Mouse (Mus musculus): Measurements from ENCODE around the gene Tmem63a.

The Tmem63a gene

DNA sequence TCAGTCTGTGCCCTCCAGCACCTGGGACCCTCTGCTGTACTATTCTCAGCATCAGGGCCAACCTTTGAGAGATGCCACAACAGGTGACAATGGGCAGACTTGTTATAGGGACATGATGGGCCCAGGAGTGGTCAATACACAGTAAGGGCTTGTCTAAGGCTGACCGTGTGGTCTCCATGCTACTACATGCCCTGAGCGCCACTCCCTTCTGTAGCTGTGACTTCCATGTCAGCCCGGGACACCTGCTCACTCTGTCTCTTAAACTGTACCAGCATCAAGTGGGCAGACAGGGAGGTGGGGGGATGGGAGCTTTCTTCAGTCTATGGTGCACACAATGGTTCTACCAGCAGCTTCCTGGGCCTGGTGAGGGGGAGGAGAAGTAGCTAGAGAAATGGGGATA, 59.1 kb downstream of the Tmem63a start:
- H3K27me3 ChIP-seq (ENCODE audit: control insufficient read depth, insufficient read depth, low read length, poor library complexity, severe bottlenecking) = no peaks in the 10 kb centered on the region
- DNase-seq (ENCODE audit: low read depth, low spot score) = no peak

DNA sequence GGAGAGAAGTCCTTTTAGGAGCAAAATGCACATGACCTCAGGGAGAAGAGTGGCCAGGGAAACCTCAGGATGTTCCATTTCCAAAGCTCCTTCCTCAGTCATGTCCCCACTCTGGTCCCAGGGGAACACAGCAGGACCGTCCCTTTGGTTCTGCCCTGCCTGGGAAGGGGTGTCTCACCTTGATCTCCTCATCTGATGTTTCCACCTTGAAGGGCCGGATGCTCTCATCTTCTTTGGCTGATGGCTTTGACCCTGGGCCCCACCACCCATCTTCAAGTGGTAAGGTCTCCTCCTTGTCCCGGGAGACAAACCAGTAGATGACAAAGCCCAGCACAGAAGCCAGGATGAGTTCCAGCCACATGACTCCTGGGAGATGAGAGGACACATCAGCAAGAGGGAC, 59.5 kb downstream of the Tmem63a start:
- Histone ChIP-seq H3K36me3 (ENCODE audit: control insufficient read depth, insufficient read depth, low read length, poor library complexity, severe bottlenecking) (peaks cover 4% of the 10 kb centered on the region; the same call in 1 of the 2 replicates), H3K27me3 (ENCODE audit: control insufficient read depth, insufficient read depth, low read length, poor library complexity, severe bottlenecking) (no peaks in the 10 kb centered on the region)
- no peak for DNase-seq (ENCODE audit: low read depth, low spot score)

More for the DNA sequence above, 59.1 kb downstream of the Tmem63a start:
- H3K36me3 ChIP-seq (ENCODE audit: control insufficient read depth, insufficient read depth, low read length, poor library complexity, severe bottlenecking) = peaks cover 6% of the 10 kb centered on the region

DNA sequence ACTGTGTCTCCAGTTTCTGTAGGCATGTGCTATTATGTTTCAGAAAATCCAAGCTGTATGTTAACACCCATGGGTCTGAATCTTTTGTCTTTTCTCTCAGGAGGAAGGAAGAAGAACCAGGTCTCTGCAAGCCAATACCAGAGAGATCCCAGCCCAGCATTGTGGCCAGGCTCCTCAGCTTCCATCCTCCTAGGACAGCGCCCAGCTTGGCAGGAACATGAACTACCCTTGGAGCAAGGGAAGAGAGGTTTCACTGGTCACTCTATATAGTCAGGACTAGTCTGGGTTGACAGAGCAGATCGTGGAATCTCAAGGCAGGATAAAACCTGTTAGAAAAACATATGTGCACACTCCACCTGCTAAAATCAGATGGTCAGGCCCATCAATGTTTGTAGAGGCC, 61.6 kb downstream of the Tmem63a start:
- no peak for DNase-seq (ENCODE audit: low read depth, low spot score)
- Histone ChIP-seq H3K27me3 (ENCODE audit: control insufficient read depth, insufficient read depth, low read length, poor library complexity, severe bottlenecking) (no peaks in the 10 kb centered on the region), H3K36me3 (ENCODE audit: control insufficient read depth, insufficient read depth, low read length, poor library complexity, severe bottlenecking) (peaks cover 4% of the 10 kb centered on the region; the same call in 1 of the 2 replicates)

DNA sequence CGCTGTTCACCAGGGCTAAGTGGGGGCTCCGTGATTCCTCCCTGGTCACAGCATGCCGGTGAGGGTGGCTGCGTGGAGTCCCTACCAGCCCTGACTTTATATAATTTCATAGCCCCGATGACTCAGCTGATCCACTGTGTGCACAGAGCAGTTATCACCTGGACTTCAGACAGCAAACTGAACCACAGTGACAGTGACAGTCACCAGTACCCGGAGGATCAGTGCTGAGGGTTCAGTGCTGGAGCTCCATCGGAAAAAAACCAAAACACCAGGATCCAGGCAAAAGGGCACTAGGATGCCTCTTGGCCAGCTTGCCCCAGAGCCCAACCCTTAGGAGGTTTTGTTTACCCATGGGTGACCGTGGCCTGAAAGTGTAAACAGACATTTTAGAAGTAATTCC, 63.2 kb downstream of the Tmem63a start:
- DNase-seq (ENCODE audit: low read depth, low spot score) = no peak
- peaks cover 4% of the 10 kb centered on the region; the same call in 1 of the 2 replicates for H3K36me3 ChIP-seq (ENCODE audit: control insufficient read depth, insufficient read depth, low read length, poor library complexity, severe bottlenecking)

DNA sequence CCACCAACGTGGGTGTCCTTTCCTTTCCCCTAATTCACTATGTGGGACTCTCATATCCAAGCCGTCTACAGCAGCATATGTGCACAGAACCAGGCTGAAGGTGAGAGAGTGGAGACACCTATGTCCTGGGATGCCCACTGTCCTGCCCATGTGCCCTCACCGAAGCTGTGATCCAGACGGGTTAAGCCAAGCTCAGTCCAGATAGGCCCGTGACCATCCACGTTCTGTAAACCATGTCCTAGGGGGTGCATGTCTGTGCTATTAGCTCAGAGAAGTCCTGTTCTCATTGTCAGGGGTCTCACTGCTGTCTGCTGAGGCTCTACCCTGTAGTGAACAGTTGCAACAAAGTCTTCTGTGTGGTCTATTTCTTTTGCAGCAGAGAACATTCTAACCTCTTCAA, 65.7 kb downstream of the Tmem63a start:
- no peak for DNase-seq (ENCODE audit: low read depth, low spot score)
- H3K27me3 ChIP-seq (ENCODE audit: control insufficient read depth, insufficient read depth, low read length, poor library complexity, severe bottlenecking) = no peaks in the 10 kb centered on the region
- peaks cover 4% of the 10 kb centered on the region; the same call in 1 of the 2 replicates for H3K36me3 ChIP-seq (ENCODE audit: control insufficient read depth, insufficient read depth, low read length, poor library complexity, severe bottlenecking)

More for the DNA sequence above, 63.2 kb downstream of the Tmem63a start:
- no peaks in the 10 kb centered on the region for H3K27me3 ChIP-seq (ENCODE audit: control insufficient read depth, insufficient read depth, low read length, poor library complexity, severe bottlenecking)

DNA sequence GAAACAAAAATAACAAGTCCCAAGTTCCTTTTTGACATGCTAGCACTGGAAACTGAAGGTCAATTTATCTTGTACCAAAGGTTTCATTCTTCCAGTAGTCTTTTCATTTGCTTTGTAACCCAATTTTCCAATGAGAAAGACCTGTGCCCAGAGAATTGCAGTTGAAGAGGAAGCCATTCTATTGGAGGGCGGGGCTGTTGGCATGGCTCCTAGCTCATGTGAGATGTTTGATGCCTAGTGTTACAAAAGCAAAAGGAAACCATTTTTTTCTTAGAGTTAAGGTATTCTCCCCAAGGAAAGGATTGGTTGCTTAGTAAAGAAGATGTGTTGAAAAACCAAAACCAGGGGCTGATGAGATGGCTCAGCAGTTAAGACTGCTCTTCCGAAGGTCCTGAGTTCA, 66.1 kb downstream of the Tmem63a start:
- H3K36me3 ChIP-seq (ENCODE audit: control insufficient read depth, insufficient read depth, low read length, poor library complexity, severe bottlenecking) = peaks cover 4% of the 10 kb centered on the region; the same call in 1 of the 2 replicates
- H3K27me3 ChIP-seq (ENCODE audit: control insufficient read depth, insufficient read depth, low read length, poor library complexity, severe bottlenecking) = no peaks in the 10 kb centered on the region
- no peak for DNase-seq (ENCODE audit: low read depth, low spot score)

DNA sequence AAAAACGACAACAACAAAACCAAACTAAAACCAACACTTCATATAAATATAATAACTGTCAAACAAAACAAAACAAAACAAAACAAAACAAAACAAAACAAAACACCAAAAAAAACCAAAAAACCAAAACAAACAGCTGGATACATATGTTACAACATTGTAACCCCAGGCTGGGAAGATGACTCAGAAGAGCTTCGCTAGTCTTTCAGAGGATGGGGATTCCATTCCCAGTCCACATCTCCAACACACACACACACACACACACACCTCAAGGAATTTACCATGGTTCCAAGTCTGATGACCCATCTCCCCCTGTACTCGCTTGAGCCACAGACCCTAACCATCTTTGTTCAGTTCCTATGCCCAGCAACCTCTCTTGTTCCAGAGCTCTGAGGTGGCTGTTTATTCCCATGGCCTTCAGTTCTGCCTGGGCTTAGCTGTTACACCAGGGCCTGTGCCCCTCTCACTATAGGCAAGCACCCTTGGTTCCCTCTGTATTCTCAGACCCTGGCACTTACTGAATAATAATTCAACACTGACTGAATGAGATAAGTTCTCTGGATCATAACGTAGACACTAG, 67.0 kb downstream of the Tmem63a start:
- Histone ChIP-seq H3K36me3 (ENCODE audit: control insufficient read depth, insufficient read depth, low read length, poor library complexity, severe bottlenecking) (peaks cover 4% of the 10 kb centered on the region; the same call in 1 of the 2 replicates), H3K27me3 (ENCODE audit: control insufficient read depth, insufficient read depth, low read length, poor library complexity, severe bottlenecking) (no peaks in the 10 kb centered on the region)
- no peak for DNase-seq (ENCODE audit: low read depth, low spot score)

DNA sequence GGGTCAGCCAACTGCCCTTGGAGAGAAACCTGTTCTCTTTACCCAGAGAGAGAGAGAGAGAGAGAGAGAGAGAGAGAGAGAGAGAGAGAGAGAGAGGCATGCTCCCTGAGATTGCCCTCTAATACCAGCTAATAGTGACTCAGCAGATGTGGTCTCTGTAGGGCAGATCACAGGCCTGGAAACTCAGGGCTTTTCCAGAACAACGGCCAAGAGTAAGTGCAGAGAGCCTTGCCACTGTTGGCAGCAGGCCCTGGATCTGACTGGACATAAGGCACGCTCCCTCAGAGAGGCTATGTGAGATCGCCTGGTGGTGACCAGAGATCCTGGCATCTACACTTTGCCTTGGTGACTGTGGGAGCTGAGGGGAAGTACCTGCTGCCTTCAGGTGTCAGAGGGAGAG, 67.6 kb downstream of the Tmem63a start:
- Histone ChIP-seq H3K27me3 (ENCODE audit: control insufficient read depth, insufficient read depth, low read length, poor library complexity, severe bottlenecking) (no peaks in the 10 kb centered on the region), H3K36me3 (ENCODE audit: control insufficient read depth, insufficient read depth, low read length, poor library complexity, severe bottlenecking) (peaks cover 4% of the 10 kb centered on the region; the same call in 1 of the 2 replicates)
- no peak for DNase-seq (ENCODE audit: low read depth, low spot score)

DNA sequence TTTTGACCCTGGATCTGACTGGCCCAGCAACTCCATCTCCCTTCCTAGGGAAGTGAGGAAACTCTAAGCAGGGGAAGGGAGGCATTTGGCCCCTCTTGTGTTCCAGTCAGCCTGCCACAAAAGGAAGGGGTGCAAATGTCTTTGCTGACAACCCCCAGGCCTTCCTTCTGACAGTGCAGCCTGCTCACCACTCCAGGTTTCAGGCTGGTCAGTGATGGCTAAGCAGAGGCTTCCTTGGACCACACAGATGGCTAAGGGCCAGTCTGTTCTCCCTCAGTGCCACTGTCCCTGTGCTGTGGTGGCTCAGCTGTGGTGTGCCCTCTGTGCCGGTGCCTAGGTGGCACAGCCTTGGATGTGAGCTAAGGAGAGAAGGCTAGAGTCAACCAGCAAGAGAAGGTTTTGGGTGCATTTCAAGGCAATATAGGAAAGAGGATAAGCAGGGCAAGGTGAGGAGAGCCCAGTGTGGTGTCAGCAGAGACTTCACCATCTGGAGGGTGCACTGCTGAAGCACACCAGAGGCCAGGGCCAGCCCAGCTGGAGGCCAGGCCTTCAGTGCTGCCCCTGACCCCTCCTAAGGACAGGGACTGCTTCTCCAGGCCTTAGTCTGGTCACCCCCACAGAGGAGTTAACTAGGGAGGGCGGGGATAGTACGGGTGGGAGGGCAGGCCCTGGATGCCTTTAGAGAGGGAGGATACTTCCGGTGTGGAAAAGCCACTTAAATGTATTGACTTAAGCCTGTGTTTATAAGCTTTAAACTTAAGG, 68.2 kb downstream of the Tmem63a start:
- no peaks in the 10 kb centered on the region for H3K27me3 ChIP-seq (ENCODE audit: control insufficient read depth, insufficient read depth, low read length, poor library complexity, severe bottlenecking)
- DNase-seq (ENCODE audit: low read depth, low spot score) = no peak

DNA sequence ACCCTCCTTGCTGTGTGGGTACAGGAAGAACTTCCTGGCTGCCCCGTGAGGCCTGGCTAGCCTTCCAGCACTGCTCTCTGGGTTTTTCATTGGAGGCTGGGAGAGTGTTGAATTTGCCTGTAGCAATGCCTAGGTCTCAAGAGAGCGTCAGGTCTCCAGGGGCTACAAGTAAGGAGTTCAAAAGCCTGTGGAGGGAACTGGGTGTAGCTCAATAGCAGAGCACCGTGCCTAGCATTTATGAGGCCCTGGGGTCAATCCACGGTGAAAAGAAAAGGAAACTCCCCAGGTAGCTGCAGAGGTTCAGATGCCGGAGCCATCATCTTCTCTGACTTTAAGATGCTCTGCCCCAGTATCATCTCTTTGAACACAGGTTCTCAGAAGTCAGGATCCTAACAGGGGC, 69.5 kb downstream of the Tmem63a start:
- no peaks in the 10 kb centered on the region for H3K27me3 ChIP-seq (ENCODE audit: control insufficient read depth, insufficient read depth, low read length, poor library complexity, severe bottlenecking)
- peaks cover 3% of the 10 kb centered on the region; the same call in 1 of the 2 replicates for H3K36me3 ChIP-seq (ENCODE audit: control insufficient read depth, insufficient read depth, low read length, poor library complexity, severe bottlenecking)
- no peak for DNase-seq (ENCODE audit: low read depth, low spot score)

More for the DNA sequence above, 68.2 kb downstream of the Tmem63a start:
- H3K36me3 ChIP-seq (ENCODE audit: control insufficient read depth, insufficient read depth, low read length, poor library complexity, severe bottlenecking) = peaks cover 4% of the 10 kb centered on the region; the same call in 1 of the 2 replicates

DNA sequence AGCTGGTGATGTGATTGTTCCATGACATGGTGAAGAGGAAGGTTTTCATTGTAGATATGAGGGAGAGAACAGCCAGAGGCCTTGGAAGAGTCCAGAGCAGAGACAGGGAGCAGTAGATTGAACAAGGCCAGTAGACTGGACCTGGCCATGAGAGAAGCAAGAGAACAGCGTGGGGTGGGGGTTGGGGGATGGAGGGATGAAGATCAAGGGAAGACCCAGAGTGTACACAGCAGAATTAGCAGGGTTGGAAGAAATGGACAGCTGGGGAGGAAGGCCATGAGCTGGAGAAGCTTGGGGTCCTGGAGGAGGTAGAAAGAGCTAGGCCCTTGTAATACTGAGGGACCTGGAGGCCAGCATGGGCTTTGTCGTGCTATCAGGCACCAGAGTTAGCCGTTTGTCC, 70.3 kb downstream of the Tmem63a start:
- Histone ChIP-seq H3K36me3 (ENCODE audit: control insufficient read depth, insufficient read depth, low read length, poor library complexity, severe bottlenecking) (peaks cover 3% of the 10 kb centered on the region; the same call in 1 of the 2 replicates), H3K27me3 (ENCODE audit: control insufficient read depth, insufficient read depth, low read length, poor library complexity, severe bottlenecking) (no peaks in the 10 kb centered on the region)
- no peak for DNase-seq (ENCODE audit: low read depth, low spot score)

DNA sequence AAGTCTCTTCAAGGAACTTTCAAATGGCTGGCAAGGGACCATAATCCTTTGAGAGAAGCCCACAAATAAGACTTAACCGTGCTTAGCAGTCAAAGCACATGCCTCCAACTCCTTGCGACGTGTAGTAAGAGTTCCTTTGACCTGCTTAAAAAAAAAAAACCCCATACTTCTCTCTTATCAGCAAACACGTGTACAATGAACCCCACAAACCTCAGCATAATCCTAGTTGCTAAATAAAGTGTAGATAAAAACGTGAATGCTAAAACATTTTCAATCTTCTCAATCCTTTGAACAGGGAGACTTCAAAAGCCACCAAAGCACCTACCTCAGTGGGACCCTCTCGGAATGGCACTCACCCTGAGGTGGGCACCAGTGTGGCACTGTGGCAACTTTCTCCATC, 71.3 kb downstream of the Tmem63a start:
- Histone ChIP-seq H3K27me3 (ENCODE audit: control insufficient read depth, insufficient read depth, low read length, poor library complexity, severe bottlenecking) (no peaks in the 10 kb centered on the region), H3K36me3 (ENCODE audit: control insufficient read depth, insufficient read depth, low read length, poor library complexity, severe bottlenecking) (no peaks in the 10 kb centered on the region; the same call in 1 of the 2 replicates)
- no peak for DNase-seq (ENCODE audit: low read depth, low spot score)

DNA sequence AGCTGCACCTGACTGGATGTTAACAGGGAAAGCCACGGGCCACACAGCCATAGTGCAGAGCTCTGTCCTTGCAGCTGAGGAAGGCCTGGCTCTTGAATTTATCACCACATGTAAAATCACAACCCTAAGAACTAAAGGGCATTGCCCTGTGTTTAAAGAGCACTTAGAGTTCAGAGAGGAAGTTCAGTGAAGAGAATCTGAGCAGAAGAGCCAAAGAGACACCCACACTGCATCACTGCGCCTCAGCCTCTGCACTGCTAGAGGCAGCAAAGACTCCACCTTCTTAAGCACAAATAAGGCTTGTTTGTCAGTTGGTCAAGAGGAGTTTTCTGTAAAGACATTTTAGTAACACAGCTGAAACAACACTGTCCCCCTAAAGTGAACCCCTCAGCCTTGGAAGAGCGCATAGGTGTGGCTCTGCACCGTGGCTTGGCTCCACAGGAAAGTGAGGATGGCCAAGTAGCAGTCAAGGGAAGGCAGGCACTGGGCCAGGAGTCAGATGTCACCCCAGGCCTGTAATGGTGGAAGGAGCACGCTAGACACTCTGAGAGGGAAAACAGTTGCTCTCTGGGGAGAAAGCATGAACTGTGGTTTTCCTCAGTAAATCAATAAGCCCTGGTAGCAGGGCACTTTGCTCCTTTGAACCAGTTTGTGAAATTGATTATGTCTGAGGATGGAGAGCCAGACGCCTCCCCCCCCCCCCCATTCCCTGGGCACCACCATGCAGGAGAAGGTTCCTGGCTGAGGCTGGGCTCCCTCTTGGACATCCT, 72.8 kb downstream of the Tmem63a start:
- H3K36me3 ChIP-seq (ENCODE audit: control insufficient read depth, insufficient read depth, low read length, poor library complexity, severe bottlenecking) = no peaks in the 10 kb centered on the region; the same call in 1 of the 2 replicates
- no peaks in the 10 kb centered on the region for H3K27me3 ChIP-seq (ENCODE audit: control insufficient read depth, insufficient read depth, low read length, poor library complexity, severe bottlenecking)
- DNase-seq (ENCODE audit: low read depth, low spot score) = peak; percentile 66

DNA sequence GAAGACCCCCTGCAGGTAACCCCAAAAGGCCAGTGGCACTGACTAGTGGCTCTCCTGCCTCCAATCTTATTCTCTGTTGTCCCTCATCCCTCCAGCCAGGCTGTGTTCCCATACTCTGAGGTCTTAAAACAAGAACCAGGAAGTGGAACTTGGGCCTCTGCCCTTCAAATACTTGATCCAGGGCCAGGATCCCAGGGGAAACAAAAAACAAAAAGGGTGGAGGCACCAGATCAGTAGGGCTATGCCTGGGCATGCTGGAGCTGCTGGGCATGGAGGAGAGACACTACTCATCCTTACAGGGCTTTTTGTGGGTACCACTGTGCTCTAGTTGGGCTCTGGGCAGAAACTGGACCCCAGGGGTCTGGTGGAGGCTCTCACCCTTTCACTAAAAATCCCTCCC, 73.4 kb downstream of the Tmem63a start:
- no peak for DNase-seq (ENCODE audit: low read depth, low spot score)
- Histone ChIP-seq H3K27me3 (ENCODE audit: control insufficient read depth, insufficient read depth, low read length, poor library complexity, severe bottlenecking) (no peaks in the 10 kb centered on the region), H3K36me3 (ENCODE audit: control insufficient read depth, insufficient read depth, low read length, poor library complexity, severe bottlenecking) (no peaks in the 10 kb centered on the region; the same call in 1 of the 2 replicates)

DNA sequence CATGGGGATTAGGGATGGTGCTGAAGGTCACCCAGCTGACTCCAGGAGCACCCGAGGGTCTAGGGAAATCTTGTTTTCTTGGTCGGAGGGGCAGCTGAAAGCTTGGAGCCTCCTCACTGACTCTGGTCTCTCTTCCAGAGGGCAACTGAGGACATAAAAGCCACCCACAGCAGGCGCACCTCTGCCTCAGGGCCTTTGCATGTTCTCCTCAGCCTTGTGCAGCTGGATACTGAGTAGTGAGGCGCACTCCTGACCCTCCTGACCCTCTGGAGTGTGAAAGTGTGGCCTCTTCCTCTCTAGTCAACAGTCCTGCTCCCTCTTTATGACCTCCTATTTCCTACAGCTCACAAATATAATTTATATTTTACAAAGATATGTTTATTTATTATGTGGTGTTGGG, 73.9 kb downstream of the Tmem63a start:
- DNase-seq (ENCODE audit: low read depth, low spot score) = peak; percentile 28
- H3K27me3 ChIP-seq (ENCODE audit: control insufficient read depth, insufficient read depth, low read length, poor library complexity, severe bottlenecking) = no peaks in the 10 kb centered on the region
- no peaks in the 10 kb centered on the region; the same call in 1 of the 2 replicates for H3K36me3 ChIP-seq (ENCODE audit: control insufficient read depth, insufficient read depth, low read length, poor library complexity, severe bottlenecking)
